Mouse (Mus musculus) frontal cortex, postnatal 14 days (tissue): ENCODE results near the gene Zfp260.

Source experiments
- DNase-seq, 2 experiments: peaks; one replicate each; pipeline ENCODE4 v3.0.0; 2022; ENCODE audit warnings: low spot score in 2 of 2

Gene Zfp260

GRCm38 (mm10) chr7:30122188-30122530 is 27.6 kb downstream of the Zfp260 start:
- peak in 1 of 2 experiments; percentile 15 for DNase-seq

- DNase-seq, result no peak
Observed at GRCm38 (mm10) chr7:30129900-30130299, 35.3 kb downstream of the Zfp260 start.

- no peak for DNase-seq
Observed at GRCm38 (mm10) chr7:30132396-30132795, 37.8 kb downstream of the Zfp260 start.

GRCm38 (mm10) chr7:30136826-30137225 is 42.2 kb downstream of the Zfp260 start:
- no peak for DNase-seq

GRCm38 (mm10) chr7:30143170-30143554 is 48.6 kb downstream of the Zfp260 start:
- DNase-seq, result no peak

- DNase-seq, result peak; percentile 67 to 73
Observed at GRCm38 (mm10) chr7:30143555-30144209, 49.1 kb downstream of the Zfp260 start.

GRCm38 (mm10) chr7:30147011-30147410 is 52.4 kb downstream of the Zfp260 start:
- DNase-seq, result no peak

GRCm38 (mm10) chr7:30154040-30154439 is 59.5 kb downstream of the Zfp260 start:
- DNase-seq, result no peak

GRCm38 (mm10) chr7:30155507-30155906 is 60.9 kb downstream of the Zfp260 start:
- no peak for DNase-seq
